Mouse (Mus musculus) left cerebral cortex, postnatal 14 days (tissue): Measurements from ENCODE around the gene Stra6l. TPM values are rescaled to one million over a fixed set of nuclear protein-coding genes. Genes with fewer than 3 reads are reported as not detected.

Source experiments
- DNase-seq, 2 experiments: peaks; one replicate each; pipeline ENCODE4 v3.0.0; 2021 to 2022; ENCODE audit warnings: low spot score in 2 of 2, mixed read lengths in 1 of 2
- intact Hi-C: fragments of 180-260 bp; cut with DNase I; formaldehyde crosslinking; loops from one replicate; pipeline ENCODE4 v1.15.1; 2025
- long read RNA-seq, 2 experiments: library from polyadenylated mRNA; stranded (forward); transcript quantifications; one replicate each; pipeline ENCODE4 v2.0.0; 2021
- total RNA-seq, 2 experiments: library from RNA; stranded (reverse); gene quantifications; 2 replicates each; pipeline ENCODE4 v1.2.3; 2021

Gene Stra6l
- not detected for total RNA-seq
- long read RNA-seq, experiment 1 = 0 reads
- long read RNA-seq, experiment 2 = 0 reads

GRCm38 (mm10) chr4:45848109-45848824, at the start of gene Stra6l:
Gene Stra6l (plus strand): TSS chr4:45848664.
- DNase-seq = no peak
- intact Hi-C loops = no loop called here

GRCm38 (mm10) chr4:45798964-45799363, 49.5 kb upstream of the Stra6l start, which contains the start of gene Aldh1b1:
Gene Aldh1b1 (plus strand): TSS chr4:45799022.
- DNase-seq = peak; percentile 33 to 77
- intact Hi-C loops = no loop called here

GRCm38 (mm10) chr4:45799956-45800537, 48.4 kb upstream of the Stra6l start:
- intact Hi-C loops = no loop called here
- no peak for DNase-seq

DNA sequence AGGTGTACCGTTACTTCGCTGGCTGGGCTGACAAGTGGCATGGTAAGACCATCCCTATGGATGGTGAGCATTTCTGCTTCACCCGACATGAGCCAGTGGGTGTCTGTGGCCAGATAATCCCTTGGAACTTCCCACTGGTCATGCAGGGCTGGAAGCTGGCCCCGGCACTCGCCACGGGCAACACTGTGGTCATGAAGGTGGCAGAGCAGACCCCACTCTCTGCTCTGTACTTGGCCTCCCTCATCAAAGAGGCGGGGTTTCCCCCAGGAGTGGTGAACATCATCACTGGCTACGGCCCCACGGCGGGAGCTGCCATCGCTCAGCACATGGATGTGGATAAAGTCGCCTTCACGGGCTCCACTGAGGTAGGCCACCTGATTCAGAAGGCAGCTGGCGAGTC, 45.6 kb upstream of the Stra6l start:
- intact Hi-C loops = no loop called here
- DNase-seq = no peak

DNA sequence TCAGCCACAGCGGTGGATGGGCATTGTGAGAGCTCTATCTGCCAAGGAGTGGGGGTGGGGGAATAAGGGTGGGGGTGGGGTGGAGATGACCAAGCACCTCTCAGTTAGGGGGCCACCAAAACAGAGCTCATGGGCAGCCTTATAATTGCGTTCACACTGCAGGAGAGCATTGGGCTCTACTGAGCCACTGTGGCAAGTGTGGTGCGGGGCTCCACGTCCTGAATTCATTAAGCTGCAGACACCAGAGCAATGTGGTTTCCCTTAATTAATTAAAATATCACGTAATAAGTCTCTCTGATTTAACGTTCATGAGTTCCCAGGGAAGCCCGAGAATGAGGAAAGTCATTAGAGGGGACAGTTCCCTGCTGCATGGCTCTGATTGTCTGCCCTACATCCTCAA, 40.4 kb upstream of the Stra6l start:
- intact Hi-C loops = no loop called here
- DNase-seq = no peak

DNA sequence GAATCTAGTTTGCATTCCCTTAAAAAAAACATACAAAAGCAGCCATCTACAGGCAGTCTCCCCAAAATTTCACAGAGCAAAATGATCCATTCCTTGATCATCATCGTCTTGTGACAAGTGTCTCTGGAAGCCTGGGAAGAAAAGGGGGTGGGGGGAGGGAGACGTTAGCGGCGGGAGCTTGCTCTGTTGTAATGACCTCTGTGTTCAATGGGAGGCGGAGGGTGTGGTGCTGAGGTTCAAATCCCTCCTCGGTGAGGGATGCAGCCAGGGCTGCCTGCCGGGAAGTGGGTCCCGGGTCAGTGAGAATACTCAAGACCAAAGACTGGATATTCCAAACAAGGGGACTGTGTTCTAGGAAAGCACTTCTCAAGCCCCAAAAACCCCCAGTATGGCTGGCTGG, 37.2 kb upstream of the Stra6l start:
- intact Hi-C loops = no loop called here
- DNase-seq = no peak

DNA sequence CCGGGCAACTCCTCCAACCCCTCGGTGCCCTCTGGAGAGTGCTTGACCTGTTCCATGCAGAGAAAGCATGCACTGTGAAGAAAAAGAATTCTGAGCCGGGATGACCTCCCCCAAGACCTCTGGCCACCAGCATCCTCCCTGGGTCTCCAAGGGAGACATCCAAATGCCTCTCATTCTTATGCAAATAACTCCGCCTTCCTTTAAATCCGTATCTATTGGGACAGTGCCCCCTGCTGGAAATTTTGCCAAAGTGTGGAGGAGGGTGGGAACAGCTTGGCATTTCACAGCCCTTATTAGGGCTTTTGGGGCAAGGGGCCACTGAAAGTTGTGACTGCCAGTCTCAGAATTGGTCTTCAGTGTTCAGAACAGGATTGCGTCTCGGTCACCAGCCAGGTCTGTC, 32.9 kb upstream of the Stra6l start:
- intact Hi-C loops = loop anchor here (5.0 kb wide), 1 partner anchor 42 kb away; no protein-coding TSS in a partner anchor
- DNase-seq = peak; percentile 45 to 62

GRCm38 (mm10) chr4:45818814-45819207, 29.7 kb upstream of the Stra6l start:
- intact Hi-C loops = loop anchor here (5.0 kb wide), 1 partner anchor 38 kb away; no protein-coding TSS in a partner anchor
- no peak for DNase-seq

DNA sequence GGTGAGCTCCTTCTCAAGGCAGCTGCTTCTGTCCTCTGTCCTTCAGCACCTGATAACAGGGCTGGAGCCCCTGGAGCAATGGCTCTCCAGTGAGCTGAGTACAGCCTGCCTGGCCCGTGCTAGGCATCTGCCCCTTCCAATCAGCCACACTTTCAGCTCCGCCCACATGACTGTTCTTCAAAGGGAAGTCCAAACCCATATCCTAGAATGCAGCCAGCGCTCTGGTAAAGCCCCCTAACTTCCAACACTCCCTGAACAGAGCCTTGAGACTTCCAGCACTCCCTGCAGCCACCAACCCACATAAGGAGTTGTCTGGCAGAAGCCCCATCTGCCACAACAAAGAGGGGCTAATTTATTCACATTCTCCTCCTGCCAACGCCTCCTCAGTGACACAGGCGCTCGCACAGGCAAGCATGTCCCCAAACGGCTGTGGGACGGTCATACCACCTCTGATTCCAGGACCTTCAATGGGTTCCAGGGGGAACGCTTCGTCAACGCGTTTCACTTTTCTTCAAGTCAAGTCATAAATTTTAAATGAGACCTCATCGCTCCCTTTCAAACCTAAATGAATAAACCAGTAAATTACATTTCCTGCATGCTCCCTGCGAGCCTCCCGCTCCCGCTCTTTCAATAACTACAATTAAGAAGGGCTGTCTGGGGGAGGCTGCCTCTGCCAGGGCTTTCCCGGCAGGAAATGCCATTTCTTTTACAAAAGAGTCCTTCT, 29.1 kb upstream of the Stra6l start:
- peak; percentile 45 to 54 for DNase-seq
- intact Hi-C loops = loop anchor here (5.0 kb wide), 1 partner anchor 38 kb away; no protein-coding TSS in a partner anchor

- intact Hi-C loops = no loop called here
Observed at GRCm38 (mm10) chr4:45820074-45820830, 28.2 kb upstream of the Stra6l start.

DNA sequence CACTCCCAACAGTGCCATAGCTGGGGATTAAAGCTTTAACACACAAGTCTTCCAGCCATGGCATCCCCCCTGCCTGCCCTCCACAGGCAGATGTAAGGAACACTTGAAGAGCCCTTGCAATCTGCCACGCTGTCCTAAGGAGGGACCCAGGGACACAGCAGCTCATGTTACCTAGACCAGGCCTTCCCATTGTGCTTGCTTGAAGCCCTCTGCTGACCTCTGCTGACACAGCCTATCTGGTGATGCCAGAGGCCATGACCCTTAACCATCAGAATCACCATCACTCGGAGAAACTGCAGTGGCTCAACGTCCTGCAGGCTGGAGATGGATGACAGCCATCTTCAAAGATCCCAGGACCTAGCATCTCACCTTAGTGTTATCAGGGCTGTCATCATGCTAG, 26.5 kb upstream of the Stra6l start:
- no peak for DNase-seq
- intact Hi-C loops = no loop called here

More at GRCm38 (mm10) chr4:45820074-45820830, 28.2 kb upstream of the Stra6l start:
- peak; percentile 77 to 78 for DNase-seq

DNA sequence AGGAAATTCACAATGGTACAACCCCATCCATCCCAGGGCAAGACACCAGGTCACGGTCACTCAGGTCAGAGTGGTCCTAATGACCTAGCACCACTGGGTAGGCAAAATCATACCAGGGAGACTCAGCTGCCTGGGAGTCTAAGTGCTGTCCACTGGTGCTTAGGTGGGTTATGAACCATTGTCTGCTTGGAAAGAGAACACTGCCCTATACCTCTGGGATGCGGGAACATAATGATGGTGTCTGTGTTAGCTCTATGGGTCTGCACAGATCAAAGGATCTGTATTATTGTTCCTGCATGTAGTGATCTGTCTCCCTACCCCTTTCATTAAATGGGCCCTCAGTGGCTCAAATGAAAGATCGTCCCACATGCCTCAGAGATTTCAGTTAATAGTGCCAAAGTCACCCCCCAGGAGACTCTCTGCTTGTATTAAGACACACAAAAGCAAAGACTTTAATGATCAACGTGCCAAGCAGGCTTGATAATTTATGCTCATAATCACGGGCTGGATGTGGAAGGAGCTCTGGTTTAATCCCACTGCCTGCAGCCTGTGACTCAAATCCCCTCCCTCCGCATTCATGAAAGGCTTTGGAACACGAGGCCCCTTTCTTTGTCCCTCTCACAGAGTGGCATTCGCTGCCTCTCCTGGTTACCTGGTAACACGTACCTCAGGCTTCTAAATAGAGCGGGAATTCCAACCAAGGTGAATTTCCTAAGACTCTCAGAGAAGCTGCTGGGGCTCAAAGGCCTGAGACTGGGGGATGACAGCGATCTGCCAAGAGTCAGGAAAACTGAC, 25.5 kb upstream of the Stra6l start:
- DNase-seq = no peak
- intact Hi-C loops = no loop called here

DNA sequence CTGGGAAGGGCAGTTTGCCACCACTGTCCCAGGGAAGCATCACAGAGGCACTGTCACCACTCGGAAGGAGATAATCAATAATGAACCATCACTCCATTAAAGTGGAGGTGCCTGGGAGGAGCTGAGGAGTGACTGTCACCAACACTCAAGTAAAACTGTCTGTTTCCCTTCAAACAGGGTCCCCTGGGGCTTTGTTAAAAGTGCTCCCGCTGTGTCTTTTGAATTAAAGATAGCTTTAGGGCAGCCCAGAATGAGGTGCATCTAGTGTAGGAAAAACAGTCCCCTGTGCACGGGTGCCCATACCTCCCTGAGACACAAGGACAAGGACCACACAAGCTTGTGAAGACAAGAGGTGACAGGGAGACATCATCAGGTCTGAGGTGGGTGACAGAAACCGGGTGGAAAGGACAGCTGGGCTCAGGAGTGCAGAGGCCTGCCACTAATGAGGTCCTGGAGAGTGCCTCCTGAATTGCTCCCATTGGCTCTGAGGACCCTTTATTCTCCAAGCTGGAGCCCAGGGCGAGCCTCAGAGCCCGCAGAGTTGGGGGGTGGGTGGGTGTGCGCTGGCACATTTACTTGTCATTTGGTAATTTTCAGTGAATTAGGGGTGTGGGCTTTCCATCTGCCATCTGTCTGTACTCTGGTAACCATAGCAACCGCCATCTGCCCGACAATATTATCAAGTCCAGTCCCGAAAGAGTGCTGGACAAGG, 24.3 kb upstream of the Stra6l start:
- intact Hi-C loops = no loop called here
- no peak for DNase-seq

GRCm38 (mm10) chr4:45824761-45825556, 23.5 kb upstream of the Stra6l start:
- no peak for DNase-seq
- intact Hi-C loops = no loop called here

GRCm38 (mm10) chr4:45826275-45827040, 22.0 kb upstream of the Stra6l start, which contains the start of gene Igfbpl1:
Gene Igfbpl1 (minus strand): TSS chr4:45826923.
- intact Hi-C loops = no loop called here
- DNase-seq = no peak

DNA sequence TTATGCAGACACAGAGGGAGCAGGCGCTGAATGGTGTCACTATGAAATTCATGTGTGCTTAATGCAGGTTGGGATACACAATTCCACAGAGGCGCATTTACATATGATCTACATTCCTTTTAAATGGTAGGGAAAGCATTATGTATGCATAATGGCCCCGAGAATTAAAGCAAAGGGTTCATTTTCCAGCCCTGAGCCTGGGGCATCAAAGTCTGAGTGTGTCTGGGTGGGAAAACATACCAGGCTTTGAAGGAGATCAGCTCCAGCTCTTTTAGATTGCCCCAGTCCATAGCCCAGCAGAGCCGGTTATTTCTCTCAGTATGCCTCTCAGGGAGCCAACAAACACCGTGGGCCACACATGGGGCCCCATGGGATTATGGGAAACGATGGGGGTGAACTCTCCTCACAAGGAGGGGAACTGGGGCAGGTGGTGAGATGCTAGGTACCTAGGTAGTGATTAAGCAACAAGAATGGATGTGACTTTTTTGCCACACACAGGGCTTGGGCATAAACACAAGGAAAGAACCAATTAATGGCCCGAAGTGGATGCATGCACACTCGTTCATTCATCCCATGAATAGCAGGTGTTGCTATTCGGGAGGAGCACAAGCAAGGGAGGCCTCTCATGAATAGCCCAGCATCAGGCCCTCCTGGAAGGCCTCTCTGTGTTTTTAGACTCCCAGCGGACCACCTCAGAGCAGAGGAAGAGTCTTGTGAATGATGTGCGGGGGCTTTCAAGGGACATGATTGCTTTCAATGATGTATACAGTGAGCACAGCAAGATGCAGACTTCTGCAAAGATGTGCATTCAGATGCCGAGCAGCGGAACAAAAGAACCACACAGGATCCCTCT, 18.3 kb upstream of the Stra6l start:
- DNase-seq = no peak
- intact Hi-C loops = no loop called here
